Mouse (Mus musculus) limb, embryonic 12.5 days (tissue): ENCODE measurements around the gene Hcn4. TPM values are rescaled to one million over a fixed set of nuclear protein-coding genes. Genes with fewer than 3 reads are reported as not detected.

Source experiments
- ATAC-seq: fragments of 200-750 bp; cut with Nextera tagmentation; 2 replicates; pipeline ENCODE4 v1.8.0; 2017; ENCODE audit warnings: low read depth, moderate TSS enrichment; ENCODE audit not compliant: insufficient number of reproducible peaks, insufficient read depth, low FRiP score, low TSS enrichment
- H3K27ac ChIP-seq: fragments of 300-500 bp; sonication (generic); 2 replicates; pipeline ENCODE4 v1.5.1; 2016; ENCODE audit warnings: mild to moderate bottlenecking, moderate library complexity
- H3K27me3 ChIP-seq: fragments of 300-500 bp; sonication (generic); 2 replicates; pipeline ENCODE4 v1.6.1; 2016; ENCODE audit warnings: mild to moderate bottlenecking, moderate library complexity
- H3K36me3 ChIP-seq: fragments of 300-500 bp; sonication (generic); 2 replicates; pipeline ENCODE4 v1.6.1; 2016; ENCODE audit warnings: mild to moderate bottlenecking, moderate library complexity
- H3K4me1 ChIP-seq: fragments of 300-500 bp; sonication (generic); replicated peaks from 2 replicates; pipeline ENCODE4 v1.6.1; 2016
- H3K4me2 ChIP-seq: fragments of 300-500 bp; sonication (generic); 2 replicates; pipeline ENCODE4 v1.6.1; 2016; ENCODE audit warnings: mild to moderate bottlenecking, moderate library complexity
- H3K4me3 ChIP-seq: fragments of 300-500 bp; sonication (generic); replicated peaks from 2 replicates; pipeline ENCODE4 v1.5.1; 2016; ENCODE audit warnings: mild to moderate bottlenecking
- H3K9ac ChIP-seq: fragments of 300-500 bp; sonication (generic); replicated peaks from 2 replicates; pipeline ENCODE4 v1.6.1; 2016; ENCODE audit warnings: mild to moderate bottlenecking, moderate library complexity
- H3K9me3 ChIP-seq: fragments of 300-500 bp; sonication (generic); 2 replicates; pipeline ENCODE4 v1.6.1; 2016; ENCODE audit warnings: mild to moderate bottlenecking, moderate library complexity
- WGBS: fragments of 180-500 bp; shearing (Covaris S2); methylation state at CpG from one replicate; pipeline ENCODE4 v1.1.7; 2016; 5-methylcytosine and 5-hydroxymethylcytosine counted together
- polyA plus RNA-seq: library from polyadenylated mRNA; unstranded; fragments of >200 nt; fragmentation: Nextera tagmentation; extraction: Ambion mirVana; gene quantifications from 2 replicates; pipeline ENCODE4 v1.2.1, GENCODE M21; 2016

Gene Hcn4
- polyA plus RNA-seq, 1 experiment from 2014 or later: 0.29 TPM

DNA sequence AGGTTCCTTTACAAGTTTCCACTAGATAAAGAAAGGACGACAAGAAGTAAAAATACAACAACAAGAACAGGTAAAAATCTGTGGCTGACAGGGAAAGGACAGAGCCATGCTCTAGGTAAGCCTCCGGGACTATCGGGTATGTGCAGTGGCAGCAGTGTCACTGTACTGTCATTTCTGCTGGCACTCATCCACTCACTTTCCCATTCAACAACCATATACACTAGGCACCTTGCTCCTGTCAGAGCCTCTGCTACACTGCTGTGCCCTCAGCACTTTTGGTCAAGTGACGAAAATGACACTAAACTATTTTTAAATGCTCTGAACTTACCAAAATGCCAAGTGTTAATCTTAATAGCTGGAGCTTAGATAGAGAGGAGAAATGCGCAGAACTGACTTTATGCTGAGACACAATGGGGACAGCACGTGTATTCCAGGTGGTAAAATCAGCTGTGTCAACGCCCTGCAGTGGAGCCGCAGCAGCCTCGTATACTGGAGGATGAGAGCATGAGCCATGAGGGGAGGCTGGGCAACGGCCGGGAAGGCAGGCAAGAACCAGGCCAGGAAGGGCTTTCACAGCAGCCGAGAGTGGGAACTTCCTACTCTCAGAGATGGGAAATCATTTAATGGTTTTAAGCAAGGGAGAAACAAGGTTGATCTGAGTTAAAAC lies 66.7 kb downstream of the Hcn4 start:
- H3K4me1 ChIP-seq: no peaks in the 10 kb centered on the region
- H3K9me3 ChIP-seq: no peaks in the 10 kb centered on the region
- WGBS: 85% methylated on average over 12 of the region's 12 CpGs
- no peaks in the 10 kb centered on the region for H3K27me3 ChIP-seq
- no peak overlapping the region for H3K27ac ChIP-seq
- H3K36me3 ChIP-seq: peaks cover 85% of the 10 kb centered on the region
- no peak for ATAC-seq
- H3K4me3 ChIP-seq: no peak overlapping the region
- H3K4me2 ChIP-seq: no peak overlapping the region
- H3K9ac ChIP-seq: no peak overlapping the region

DNA sequence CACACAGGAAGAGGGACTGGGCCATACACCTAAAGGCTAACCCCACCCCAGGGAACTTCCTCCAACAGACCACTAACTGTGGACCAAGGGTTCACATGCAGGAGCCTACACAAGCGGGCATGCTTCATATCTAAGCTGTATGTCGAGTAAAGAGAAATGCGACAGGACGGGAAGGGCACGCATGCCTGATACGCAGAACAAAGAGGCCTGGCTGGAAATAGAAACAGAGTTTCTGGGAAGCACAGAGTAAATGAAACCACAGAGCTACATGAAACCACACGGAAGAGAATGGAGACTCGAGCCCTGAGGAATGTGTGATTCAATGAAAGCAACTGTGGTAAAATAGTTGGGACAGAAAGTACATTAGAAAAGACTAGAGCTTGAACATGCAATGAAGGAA lies 67.7 kb downstream of the Hcn4 start:
- H3K9ac ChIP-seq: no peak overlapping the region
- no peaks in the 10 kb centered on the region for H3K27me3 ChIP-seq
- no peak overlapping the region for H3K4me2 ChIP-seq
- no peaks in the 10 kb centered on the region for H3K9me3 ChIP-seq
- no peaks in the 10 kb centered on the region for H3K4me1 ChIP-seq
- peaks cover 79% of the 10 kb centered on the region for H3K36me3 ChIP-seq
- no peak overlapping the region for H3K4me3 ChIP-seq
- WGBS: 95% methylated on average over 8 of the region's 8 CpGs
- no peak for ATAC-seq
- H3K27ac ChIP-seq: no peak overlapping the region

GRCm38 (mm10) chr9:58891840-58892640 lies 68.8 kb downstream of the Hcn4 start:
- H3K9ac ChIP-seq: no peak overlapping the region
- H3K4me1 ChIP-seq: no peaks in the 10 kb centered on the region
- peaks cover 74% of the 10 kb centered on the region for H3K36me3 ChIP-seq
- H3K4me2 ChIP-seq: no peak overlapping the region
- H3K9me3 ChIP-seq: no peaks in the 10 kb centered on the region
- no peak for ATAC-seq
- no peak overlapping the region for H3K4me3 ChIP-seq
- no peaks in the 10 kb centered on the region for H3K27me3 ChIP-seq
- no peak overlapping the region for H3K27ac ChIP-seq
- 94% methylated on average over 6 of the region's 6 CpGs for WGBS

DNA sequence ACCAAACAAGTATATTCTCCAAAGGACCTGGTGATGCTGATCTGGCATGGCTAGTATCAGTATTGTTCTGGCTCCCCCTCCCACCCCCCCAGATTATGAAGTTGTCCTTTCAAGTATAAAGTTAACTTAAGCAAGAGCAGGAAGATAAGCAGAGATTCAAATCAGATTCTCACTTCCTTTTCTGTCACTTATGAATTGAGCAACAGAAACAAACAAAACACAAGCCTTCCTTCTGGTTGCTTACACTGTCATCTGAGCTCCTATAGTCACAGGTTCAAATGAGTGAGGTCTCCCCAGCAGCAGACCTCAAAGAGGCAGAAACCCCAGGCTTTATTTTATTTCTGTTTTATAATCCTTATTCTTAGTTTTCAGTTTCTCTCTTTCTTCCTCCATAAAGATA lies 76.4 kb downstream of the Hcn4 start:
- Histone ChIP-seq H3K27ac (no peak overlapping the region), H3K36me3 (peaks cover 41% of the 10 kb centered on the region), H3K27me3 (no peaks in the 10 kb centered on the region), H3K9me3 (no peaks in the 10 kb centered on the region), H3K4me3 (no peak overlapping the region), H3K9ac (no peak overlapping the region), H3K4me2 (no peak overlapping the region), H3K4me1 (no peaks in the 10 kb centered on the region)
- ATAC-seq: no peak

DNA sequence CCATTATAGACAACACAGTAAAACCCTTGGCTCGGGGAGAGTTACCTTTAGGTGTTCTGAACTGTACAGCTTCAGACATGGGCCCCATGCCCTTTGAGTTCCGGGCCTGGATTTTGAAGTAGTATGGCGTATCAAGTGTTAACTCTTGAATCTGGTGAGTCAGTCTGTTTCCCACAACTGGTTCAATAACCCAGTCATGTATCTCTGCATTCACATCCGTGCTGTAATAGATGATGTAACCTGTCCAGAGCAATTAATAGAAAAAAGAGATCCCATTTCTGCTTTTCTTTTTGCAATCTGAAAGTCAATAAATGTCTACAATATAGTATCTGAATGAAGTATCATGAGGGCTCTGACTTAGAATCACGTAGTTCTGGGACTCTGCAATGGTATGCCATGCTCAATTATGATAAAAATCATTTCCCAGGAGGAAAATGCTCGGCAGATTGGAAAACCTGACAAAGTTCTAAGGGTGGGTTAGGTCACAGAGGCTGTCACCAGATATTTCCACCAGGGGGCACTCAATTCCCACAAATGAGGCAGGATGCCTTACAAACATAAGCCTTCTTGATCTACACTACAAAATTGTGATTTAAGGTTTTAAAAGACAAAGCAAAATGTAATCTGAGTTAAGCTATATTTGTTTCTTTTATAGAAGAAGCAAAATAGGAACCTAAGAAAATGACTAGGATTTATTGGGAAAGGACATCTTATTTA lies 79.8 kb downstream of the Hcn4 start:
- WGBS: 70% methylated on average over 6 of the region's 6 CpGs
- H3K36me3 ChIP-seq: peaks cover 58% of the 10 kb centered on the region
- H3K9ac ChIP-seq: no peak overlapping the region

More for the DNA sequence above, 79.8 kb downstream of the Hcn4 start:
- H3K4me3 ChIP-seq: no peak overlapping the region
- no peaks in the 10 kb centered on the region for H3K4me1 ChIP-seq
- no peaks in the 10 kb centered on the region for H3K27me3 ChIP-seq
- no peak overlapping the region for H3K4me2 ChIP-seq
- H3K27ac ChIP-seq: no peak overlapping the region
- H3K9me3 ChIP-seq: no peaks in the 10 kb centered on the region
- no peak for ATAC-seq

Other genes with a start within 250 kb of the Hcn4 start
- 64.5 and 70.2 TPM in 2 replicates for gene Nptn, start 241.2 kb upstream of the Hcn4 start, polyA plus RNA-seq
- 1.4 and 2.1 TPM in 2 replicates for gene Rec114, start 79.4 kb upstream of the Hcn4 start, polyA plus RNA-seq
- gene Neo1, start 213.0 kb downstream of the Hcn4 start, polyA plus RNA-seq: 57.6 and 66.7 TPM in 2 replicates